Comparison of ENCODE assay signal across 9 mouse cellular contexts in genomic region chrX:68495144-68495493, GRCm38 (mm10).
DNase-seq lines count a peak whose midpoint lies in the region; ATAC-seq and TF ChIP-seq lines count a peak whose summit lies in the region.
"Had no signal": no experiment of that assay in that cellular context is flagged by ENCODE, and none has a peak within 500 bp of the region (broad histone marks: within the 10 kb centered on the region; RNA-seq: fewer than 3 reads in every experiment).

No protein-coding gene starts in this region.

- no peak overlapping the region for H3ac ChIP-seq in C2C12 (ENCODE audit: control insufficient read depth, insufficient read length, low read depth)

- intact Hi-C loops in heart, postnatal 25 days (cut with DNase I), result no loop called here

- 46% methylated on average over 3 of the region's 3 CpGs for WGBS in forebrain, embryonic 15.5 days
- WGBS in forebrain, embryonic 11.5 days, result 80% methylated on average over 3 of the region's 3 CpGs

- no peak for TF ChIP-seq CTCF in C2C12 (IDR thresholded peaks at IDR 0.05; ENCODE audit: control insufficient read depth, insufficient read depth, insufficient read length)

- H3K79me2 ChIP-seq in C2C12 (ENCODE audit: control insufficient read depth, insufficient read depth), result peaks cover 47% of the 10 kb centered on the region

- H3K27ac ChIP-seq in forebrain, embryonic 15.5 days (replicated peaks), result no peak overlapping the region
- no peak overlapping the region for H3K27ac ChIP-seq in forebrain, embryonic 11.5 days (ENCODE audit: low read depth, low read length)
- H3K27ac ChIP-seq: limb, embryonic 15.5 days had no signal

- H3K36me3 ChIP-seq in forebrain, embryonic 15.5 days, result no peaks in the 10 kb centered on the region
- H3K36me3 ChIP-seq in forebrain, embryonic 11.5 days (ENCODE audit: control insufficient read depth, insufficient read depth, low read length), result no peaks in the 10 kb centered on the region
- peaks cover 31% of the 10 kb centered on the region for H3K36me3 ChIP-seq in C2C12 (ENCODE audit: control insufficient read depth, insufficient read depth)
- H3K36me3 ChIP-seq: limb, embryonic 15.5 days had no signal

- no peaks in the 10 kb centered on the region for H3K9me3 ChIP-seq in forebrain, embryonic 15.5 days
- no peaks in the 10 kb centered on the region for H3K9me3 ChIP-seq in forebrain, embryonic 11.5 days (ENCODE audit: control insufficient read depth, low read length)
- H3K9me3 ChIP-seq: limb, embryonic 15.5 days had no signal

- no peak overlapping the region for H3K9ac ChIP-seq in forebrain, embryonic 15.5 days (replicated peaks)
- H3K9ac ChIP-seq in forebrain, embryonic 11.5 days (ENCODE audit: low read length), result no peak overlapping the region
- H3K9ac ChIP-seq: limb, embryonic 15.5 days had no signal

- peaks cover 42% of the 10 kb centered on the region for H3K79me3 ChIP-seq in C2C12 (ENCODE audit: low read depth)

- H3K27me3 ChIP-seq in forebrain, embryonic 15.5 days, result no peaks in the 10 kb centered on the region
- H3K27me3 ChIP-seq in forebrain, embryonic 11.5 days (ENCODE audit: control insufficient read depth, insufficient read depth, low read length), result no peaks in the 10 kb centered on the region
- no peaks in the 10 kb centered on the region for H3K27me3 ChIP-seq in C2C12 (ENCODE audit: control insufficient read depth, insufficient read depth, insufficient read length)
- H3K27me3 ChIP-seq: limb, embryonic 15.5 days had no signal

- no peak for DNase-seq in forebrain, embryonic 11.5 days (ENCODE audit: low spot score)
- DNase-seq in cerebellum, adult 9-10 months, result peak; percentile 76
- DNase-seq in heart, postnatal 25 days (ENCODE audit: low spot score), result peak; percentile 13
- DNase-seq in embryo, embryonic 10 days (ENCODE audit: low spot score), result no peak
- DNase-seq in retina, embryonic 14.5 days (ENCODE audit: low spot score), result no peak
- no peak for DNase-seq in testis, postnatal 14 days (ENCODE audit: low spot score)

- ATAC-seq in forebrain, embryonic 15.5 days (replicated peaks), result peak; percentile 73
- ATAC-seq in forebrain, embryonic 11.5 days (replicated peaks; ENCODE audit: low FRiP score), result no peak

- no peak overlapping the region for H3K4me2 ChIP-seq in forebrain, embryonic 15.5 days (replicated peaks)
- no peak overlapping the region for H3K4me2 ChIP-seq in forebrain, embryonic 11.5 days (ENCODE audit: low read depth, low read length, severe bottlenecking)
- H3K4me2 ChIP-seq: limb, embryonic 15.5 days had no signal

- no peaks in the 10 kb centered on the region for H3K4me1 ChIP-seq in forebrain, embryonic 15.5 days
- no peaks in the 10 kb centered on the region for H3K4me1 ChIP-seq in forebrain, embryonic 11.5 days (replicated peaks; ENCODE audit: control insufficient read depth, insufficient read depth, low read length)
- H3K4me1 ChIP-seq: limb, embryonic 15.5 days had no signal

- H3K4me3 ChIP-seq in forebrain, embryonic 15.5 days, result no peak overlapping the region
- H3K4me3 ChIP-seq in forebrain, embryonic 11.5 days (ENCODE audit: low read depth, low read length), result no peak overlapping the region
- H3K4me3 ChIP-seq in C2C12 (ENCODE audit: insufficient read depth, poor library complexity, severe bottlenecking), result peak overlapping the region; percentile 34
- H3K4me3 ChIP-seq: limb, embryonic 15.5 days had no signal

TF ChIP-seq in C2C12, 6 proteins besides CTCF, POLR2A, EP300 and RAD21:
- TF ChIP-seq FOSL1 (IDR thresholded peaks at IDR 0.05; ENCODE audit: insufficient read depth, low read length, poor library complexity, severe bottlenecking), result peak; percentile 72
- TF ChIP-seq MYOG (IDR thresholded peaks at IDR 0.05; ENCODE audit: control insufficient read depth, extremely low read depth, insufficient read length), result no peak
- TF ChIP-seq MAX (IDR thresholded peaks at IDR 0.05), result peak; percentile 98
- peak; percentile 89 for TF ChIP-seq CEBPB (IDR thresholded peaks at IDR 0.05; ENCODE audit: low read depth)
- peak; percentile 46 for TF ChIP-seq MYOD1 (IDR thresholded peaks at IDR 0.05; ENCODE audit: control insufficient read depth, insufficient read length, low read depth)
- TF ChIP-seq USF1 (IDR thresholded peaks at IDR 0.05; ENCODE audit: low read depth), result peak; percentile 58
TF ChIP-seq in C2C12: peak in this region for 5.

Comparison
In these comparisons a context has a peak if more than half of its experiments do, and no peak if none do; other contexts are left out.
1. DNase-seq: peak in cerebellum, adult 9-10 months (single experiment) and heart, postnatal 25 days (single experiment); none in forebrain, embryonic 11.5 days (single experiment), embryo, embryonic 10 days (single experiment), retina, embryonic 14.5 days (single experiment) and testis, postnatal 14 days (single experiment).